Mouse (Mus musculus) hindbrain, embryonic 10.5 days (tissue): ENCODE measurements around the gene Akr1e1. TPM values are rescaled to one million over a fixed set of nuclear protein-coding genes. Genes with fewer than 3 reads are reported as not detected.
"Not testable (repeated sequence)": the region's sequence is repeated elsewhere in the genome, so short reads cannot be mapped to it uniquely, and the experiment has no call there.

Experiments
- DNase-seq: peaks from one replicate; pipeline ENCODE4 v3.0.0-alpha.2; 2017; ENCODE audit warnings: low spot score
- H3K27ac ChIP-seq: fragments of 300-500 bp; sonication (generic); 2 replicates; pipeline ENCODE4 v1.5.1; 2016; ENCODE audit warnings: mild to moderate bottlenecking, moderate library complexity
- H3K27me3 ChIP-seq: fragments of 300-500 bp; sonication (generic); 2 replicates; pipeline ENCODE4 v1.6.1; 2016; ENCODE audit warnings: mild to moderate bottlenecking; ENCODE audit not compliant: poor library complexity, insufficient read depth, severe bottlenecking
- H3K36me3 ChIP-seq: fragments of 300-500 bp; sonication (generic); 2 replicates; pipeline ENCODE4 v1.6.1; 2016; ENCODE audit warnings: mild to moderate bottlenecking, moderate library complexity
- H3K4me1 ChIP-seq: fragments of 300-500 bp; sonication (generic); replicated peaks from 2 replicates; pipeline ENCODE4 v1.6.1; 2016; ENCODE audit warnings: mild to moderate bottlenecking
- H3K4me3 ChIP-seq: fragments of 300-500 bp; sonication (generic); 2 replicates; pipeline ENCODE4 v1.5.1; 2016; ENCODE audit warnings: mild to moderate bottlenecking, moderate library complexity
- H3K9me3 ChIP-seq: fragments of 300-500 bp; sonication (generic); 2 replicates; pipeline ENCODE4 v1.6.1; 2016; ENCODE audit warnings: mild to moderate bottlenecking, moderate library complexity
- WGBS: fragments of 180-500 bp; shearing (Covaris S2); methylation state at CpG from one replicate; pipeline ENCODE4 v1.1.7; 2016; 5-methylcytosine and 5-hydroxymethylcytosine counted together
- polyA plus RNA-seq: library from polyadenylated mRNA; unstranded; fragments of >200 nt; fragmentation: Nextera tagmentation; extraction: Ambion mirVana; gene quantifications from 2 replicates; pipeline ENCODE4 v1.2.1, GENCODE M21; 2016

The Akr1e1 gene
- polyA plus RNA-seq, result 55.5 and 61.7 TPM in 2 replicates

GRCm38 (mm10) chr13:4608961-4609409 is at the start of gene Akr1e1:
TSS of gene Akr1e1 (minus strand) at chr13:4609174.
- H3K4me3 ChIP-seq, result peak within 1 kb of the TSS; percentile 66
- H3K36me3 ChIP-seq, result 0 out of 2 replicates have a peak, but pooled peaks cover 4% of the 10 kb centered on the region
- no peaks in the 10 kb centered on the region for H3K9me3 ChIP-seq
- H3K27ac ChIP-seq, result peak within 1 kb of the TSS; percentile 87
- H3K4me1 ChIP-seq, result no peaks in the 10 kb centered on the region
- 5% methylated on average over 10 of the region's 10 CpGs for WGBS
- H3K27me3 ChIP-seq, result no peaks in the 10 kb centered on the region
- DNase-seq, result peak; percentile 86

- Histone ChIP-seq H3K27me3 (no peaks in the 10 kb centered on the region), H3K4me3 (no peak overlapping the region), H3K36me3 (no peaks in the 10 kb centered on the region), H3K4me1 (no peaks in the 10 kb centered on the region), H3K9me3 (0 out of 2 replicates have a peak, but pooled peaks cover 2% of the 10 kb centered on the region), H3K27ac (no peak overlapping the region)
- DNase-seq, result no peak
- 83% methylated on average over 5 of the region's 5 CpGs for whole genome bisulfite sequencing
These were observed 49.4 kb upstream of the Akr1e1 start for GRCm38 (mm10) chr13:4658346-4658745.

- no peak for DNase-seq
- Histone ChIP-seq H3K9me3 (0 out of 2 replicates have a peak, but pooled peaks cover 2% of the 10 kb centered on the region), H3K27me3 (no peaks in the 10 kb centered on the region), H3K4me3 (no peak overlapping the region), H3K36me3 (no peaks in the 10 kb centered on the region), H3K4me1 (no peaks in the 10 kb centered on the region), H3K27ac (no peak overlapping the region)
- 93% methylated on average over 16 of the region's 16 CpGs for WGBS
These were observed 47.5 kb upstream of the Akr1e1 start for GRCm38 (mm10) chr13:4656277-4657146.

- no peaks in the 10 kb centered on the region for H3K27me3 ChIP-seq
- H3K4me1 ChIP-seq, result no peaks in the 10 kb centered on the region
- DNase-seq, result no peak
- no peak overlapping the region for H3K27ac ChIP-seq
- no peaks in the 10 kb centered on the region for H3K36me3 ChIP-seq
- WGBS, result 80% methylated on average over 3 of the region's 3 CpGs
- H3K4me3 ChIP-seq, result no peak overlapping the region
- H3K9me3 ChIP-seq, result 0 out of 2 replicates have a peak, but pooled peaks cover 2% of the 10 kb centered on the region
These were observed 41.2 kb upstream of the Akr1e1 start for GRCm38 (mm10) chr13:4650190-4650589.

GRCm38 (mm10) chr13:4645248-4645647 is 36.3 kb upstream of the Akr1e1 start:
- WGBS, result 95% methylated on average over 3 of the region's 3 CpGs
- Histone ChIP-seq H3K27ac (no peak overlapping the region), H3K27me3 (no peaks in the 10 kb centered on the region), H3K36me3 (no peaks in the 10 kb centered on the region), H3K4me3 (no peak overlapping the region), H3K4me1 (no peaks in the 10 kb centered on the region), H3K9me3 (no peaks in the 10 kb centered on the region)
- no peak for DNase-seq

GRCm38 (mm10) chr13:4610902-4611301 is 1.9 kb upstream of the Akr1e1 start:
- H3K4me1 ChIP-seq, result no peaks in the 10 kb centered on the region
- DNase-seq, result no peak

GRCm38 (mm10) chr13:4608530-4608929 is 444 bp downstream of the Akr1e1 start:
- Histone ChIP-seq H3K4me3 (peak overlapping the region; percentile 66), H3K36me3 (0 out of 2 replicates have a peak, but pooled peaks cover 4% of the 10 kb centered on the region), H3K9me3 (no peaks in the 10 kb centered on the region), H3K27me3 (no peaks in the 10 kb centered on the region), H3K4me1 (no peaks in the 10 kb centered on the region), H3K27ac (peak overlapping the region; percentile 87)
- DNase-seq, result no peak
- 30% methylated on average over 9 of the region's 9 CpGs for WGBS

More at GRCm38 (mm10) chr13:4610902-4611301, 1.9 kb upstream of the Akr1e1 start:
- no peak overlapping the region for H3K4me3 ChIP-seq
- H3K36me3 ChIP-seq, result 0 out of 2 replicates have a peak, but pooled peaks cover 4% of the 10 kb centered on the region
- no peak overlapping the region for H3K27ac ChIP-seq
- H3K27me3 ChIP-seq, result no peaks in the 10 kb centered on the region
- no peaks in the 10 kb centered on the region for H3K9me3 ChIP-seq

- Histone ChIP-seq H3K27me3 (no peaks in the 10 kb centered on the region), H3K4me1 (no peaks in the 10 kb centered on the region), H3K27ac (no peak overlapping the region), H3K36me3 (peaks cover 16% of the 10 kb centered on the region), H3K4me3 (no peak overlapping the region), H3K9me3 (no peaks in the 10 kb centered on the region)
- DNase-seq, result no peak
- 85% methylated on average over 4 of the region's 4 CpGs for WGBS
These were observed 2.2 kb downstream of the Akr1e1 start for GRCm38 (mm10) chr13:4606821-4607220.

- WGBS, result 83% methylated on average over 3 of the region's 3 CpGs
- not testable (repeated sequence) for H3K27ac ChIP-seq
These were observed 5.5 kb downstream of the Akr1e1 start for GRCm38 (mm10) chr13:4603431-4603830.

GRCm38 (mm10) chr13:4576921-4577320 is 32.1 kb downstream of the Akr1e1 start:
- Histone ChIP-seq H3K27ac (no peak overlapping the region), H3K4me1 (no peaks in the 10 kb centered on the region), H3K4me3 (no peak overlapping the region), H3K27me3 (no peaks in the 10 kb centered on the region), H3K9me3 (no peaks in the 10 kb centered on the region), H3K36me3 (no peaks in the 10 kb centered on the region)
- no peak for DNase-seq
- 89% methylated on average over 1 of the region's 1 CpGs for WGBS

More at GRCm38 (mm10) chr13:4603431-4603830, 5.5 kb downstream of the Akr1e1 start:
- peaks cover 50% of the 10 kb centered on the region for H3K36me3 ChIP-seq
- not testable (repeated sequence) for H3K4me1 ChIP-seq, H3K27me3 ChIP-seq, H3K4me3 ChIP-seq, H3K9me3 ChIP-seq, DNase-seq

- H3K36me3 ChIP-seq, result no peaks in the 10 kb centered on the region
- no peak within 1 kb of the TSS for H3K4me3 ChIP-seq
- H3K27me3 ChIP-seq, result no peaks in the 10 kb centered on the region
- 84% methylated on average over 1 of the region's 1 CpGs for WGBS
- H3K27ac ChIP-seq, result no peak within 1 kb of the TSS
- no peak for DNase-seq
- no peaks in the 10 kb centered on the region for H3K4me1 ChIP-seq
- no peaks in the 10 kb centered on the region for H3K9me3 ChIP-seq
These were observed 35.1 kb downstream of the Akr1e1 start, which contains the start of gene Akr1c21 for GRCm38 (mm10) chr13:4573871-4574270. TSS of gene Akr1c21 (plus strand) at chr13:4574075.

- H3K36me3 ChIP-seq, result no peaks in the 10 kb centered on the region
- no peaks in the 10 kb centered on the region for H3K27me3 ChIP-seq
- H3K27ac ChIP-seq, result no peak overlapping the region
- H3K9me3 ChIP-seq, result no peaks in the 10 kb centered on the region
- 82% methylated on average over 2 of the region's 2 CpGs for WGBS
- no peak for DNase-seq
- no peak overlapping the region for H3K4me3 ChIP-seq
- no peaks in the 10 kb centered on the region for H3K4me1 ChIP-seq
These were observed 43.0 kb downstream of the Akr1e1 start for GRCm38 (mm10) chr13:4565996-4566395.

GRCm38 (mm10) chr13:4560500-4560899 is 48.5 kb downstream of the Akr1e1 start:
- H3K27ac ChIP-seq, result no peak overlapping the region
- no peaks in the 10 kb centered on the region for H3K9me3 ChIP-seq
- DNase-seq, result no peak
- no peaks in the 10 kb centered on the region for H3K4me1 ChIP-seq
- no peaks in the 10 kb centered on the region for H3K36me3 ChIP-seq
- no peaks in the 10 kb centered on the region for H3K27me3 ChIP-seq
- H3K4me3 ChIP-seq, result no peak overlapping the region
